Mouse (Mus musculus) heart, embryonic 13.5 days (tissue): ENCODE data around the gene Psmb10. TPM values are rescaled to one million over a fixed set of nuclear protein-coding genes. Genes with fewer than 3 reads are reported as not detected.
A peak's percentile ranks its signal among the peaks of the same experiment; 100 is the strongest.

Experiments
- ATAC-seq: fragments of 200-750 bp; cut with Nextera tagmentation; 2 replicates; pipeline ENCODE4 v1.8.0; 2017; ENCODE audit warnings: moderate TSS enrichment; ENCODE audit not compliant: insufficient number of reproducible peaks, low FRiP score, low TSS enrichment; ENCODE audit errors: extremely low read depth
- H3K27ac ChIP-seq: fragments of 300-500 bp; sonication (generic); replicated peaks from 2 replicates; pipeline ENCODE4 v1.5.1; 2015; ENCODE audit warnings: moderate library complexity, mild to moderate bottlenecking, inconsistent platforms
- H3K27me3 ChIP-seq: fragments of 300-500 bp; sonication (generic); replicated peaks from 2 replicates; pipeline ENCODE4 v1.6.1; 2015; ENCODE audit warnings: mild to moderate bottlenecking, inconsistent platforms
- H3K36me3 ChIP-seq: fragments of 300-500 bp; sonication (generic); 2 replicates; pipeline ENCODE4 v1.6.1; 2015; ENCODE audit warnings: mild to moderate bottlenecking, inconsistent platforms
- H3K4me1 ChIP-seq: fragments of 300-500 bp; sonication (generic); 2 replicates; pipeline ENCODE4 v1.6.1; 2015; ENCODE audit warnings: inconsistent platforms
- H3K4me2 ChIP-seq: fragments of 300-500 bp; sonication (generic); 2 replicates; pipeline ENCODE4 v1.6.1; 2015; ENCODE audit warnings: inconsistent platforms, mild to moderate bottlenecking, moderate library complexity
- H3K4me3 ChIP-seq: fragments of 300-500 bp; sonication (generic); 2 replicates; pipeline ENCODE4 v1.5.1; 2015; ENCODE audit warnings: moderate library complexity, mild to moderate bottlenecking, inconsistent platforms
- H3K9ac ChIP-seq: fragments of 300-500 bp; sonication (generic); 2 replicates; pipeline ENCODE4 v1.6.1; 2015; ENCODE audit warnings: inconsistent platforms, mild to moderate bottlenecking, moderate library complexity
- H3K9me3 ChIP-seq: fragments of 300-500 bp; sonication (generic); 2 replicates; pipeline ENCODE4 v1.6.1; 2016; ENCODE audit warnings: inconsistent platforms
- WGBS: fragments of 180-500 bp; shearing (Covaris S2); methylation state at CpG from one replicate; pipeline ENCODE4 v1.1.7; 2015; ENCODE audit warnings: mixed read lengths; 5-methylcytosine and 5-hydroxymethylcytosine counted together
- polyA plus RNA-seq: library from polyadenylated mRNA; unstranded; fragments of >200 nt; fragmentation: Nextera tagmentation; extraction: Ambion mirVana; gene quantifications from 2 replicates; pipeline ENCODE4 v1.2.1, GENCODE M21; 2015

Psmb10 gene
- polyA plus RNA-seq, 1 experiment from 2014 or later, result 51.9 TPM

GRCm38 (mm10) chr8:105961536-105961935 lies 23.3 kb upstream of the Psmb10 start:
- Histone ChIP-seq H3K9ac (no peak overlapping the region), H3K27me3 (no peaks in the 10 kb centered on the region), H3K4me1 (peaks cover 71% of the 10 kb centered on the region), H3K4me2 (no peak overlapping the region), H3K36me3 (peaks cover 44% of the 10 kb centered on the region), H3K4me3 (no peak overlapping the region), H3K27ac (no peak overlapping the region), H3K9me3 (no peaks in the 10 kb centered on the region)
- ATAC-seq, result no peak
- WGBS, result 67% methylated on average over 10 of the region's 10 CpGs

GRCm38 (mm10) chr8:105961101-105961500 lies 22.9 kb upstream of the Psmb10 start:
- Histone ChIP-seq H3K9ac (no peak overlapping the region), H3K4me3 (no peak overlapping the region), H3K36me3 (peaks cover 49% of the 10 kb centered on the region), H3K27me3 (no peaks in the 10 kb centered on the region), H3K4me1 (peaks cover 70% of the 10 kb centered on the region), H3K4me2 (no peak overlapping the region), H3K27ac (no peak overlapping the region), H3K9me3 (no peaks in the 10 kb centered on the region)
- no peak for ATAC-seq
- 74% methylated on average over 14 of the region's 14 CpGs for WGBS

GRCm38 (mm10) chr8:105959350-105959749 lies 21.1 kb upstream of the Psmb10 start:
- Histone ChIP-seq H3K4me1 (peaks cover 62% of the 10 kb centered on the region), H3K36me3 (peaks cover 66% of the 10 kb centered on the region), H3K27ac (no peak overlapping the region), H3K9me3 (no peaks in the 10 kb centered on the region), H3K9ac (no peak overlapping the region), H3K27me3 (no peaks in the 10 kb centered on the region), H3K4me3 (no peak overlapping the region), H3K4me2 (no peak overlapping the region)
- no peak for ATAC-seq
- 75% methylated on average over 7 of the region's 7 CpGs for WGBS

GRCm38 (mm10) chr8:105957813-105958212 lies 19.6 kb upstream of the Psmb10 start:
- Histone ChIP-seq H3K9ac (no peak overlapping the region; the same call in 1 of the 2 replicates), H3K4me1 (peaks cover 47% of the 10 kb centered on the region), H3K4me2 (no peak overlapping the region), H3K9me3 (no peaks in the 10 kb centered on the region), H3K36me3 (peaks cover 76% of the 10 kb centered on the region), H3K27ac (0 out of 2 replicates have a peak overlapping the region, but pooled peaks have one; percentile 24), H3K4me3 (no peak overlapping the region), H3K27me3 (no peaks in the 10 kb centered on the region)
- WGBS, result 55% methylated on average over 3 of the region's 4 CpGs
- no peak for ATAC-seq

- Histone ChIP-seq H3K27ac (peak overlapping the region; percentile 13; the same call in 1 of the 2 replicates), H3K4me2 (no peak overlapping the region), H3K9ac (no peak overlapping the region), H3K27me3 (no peaks in the 10 kb centered on the region), H3K9me3 (no peaks in the 10 kb centered on the region), H3K4me3 (no peak overlapping the region), H3K4me1 (peaks cover 38% of the 10 kb centered on the region), H3K36me3 (peaks cover 88% of the 10 kb centered on the region)
- 51% methylated on average over 4 of the region's 4 CpGs for WGBS
- ATAC-seq, result no peak
Measured at GRCm38 (mm10) chr8:105956556-105956955, 18.3 kb upstream of the Psmb10 start.

GRCm38 (mm10) chr8:105951057-105951659 lies 12.9 kb upstream of the Psmb10 start:
- H3K9ac ChIP-seq, result 0 out of 2 replicates have a peak overlapping the region, but pooled peaks have one; percentile 13
- 25% methylated on average over 7 of the region's 7 CpGs for WGBS
- H3K9me3 ChIP-seq, result no peaks in the 10 kb centered on the region
- H3K4me2 ChIP-seq, result no peak overlapping the region
- peak overlapping the region; percentile 73 for H3K27ac ChIP-seq
- H3K27me3 ChIP-seq, result no peaks in the 10 kb centered on the region
- H3K36me3 ChIP-seq, result peaks cover 99% of the 10 kb centered on the region
- peaks cover 40% of the 10 kb centered on the region for H3K4me1 ChIP-seq
- H3K4me3 ChIP-seq, result no peak overlapping the region
- ATAC-seq, result no peak

GRCm38 (mm10) chr8:105949350-105949749 lies 11.1 kb upstream of the Psmb10 start:
- WGBS, result 35% methylated on average over 10 of the region's 10 CpGs
- peak overlapping the region; percentile 65 for H3K9ac ChIP-seq

GRCm38 (mm10) chr8:105943321-105943739 lies 5.1 kb upstream of the Psmb10 start, which contains the start of gene Lcat:
Gene Lcat, minus strand, starts transcription at chr8:105943382.
- Histone ChIP-seq H3K36me3 (peaks cover 91% of the 10 kb centered on the region), H3K4me1 (peaks cover 10% of the 10 kb centered on the region), H3K27ac (no peak within 1 kb of the TSS), H3K4me2 (no peak within 1 kb of the TSS), H3K9ac (no peak within 1 kb of the TSS), H3K9me3 (no peaks in the 10 kb centered on the region), H3K27me3 (no peaks in the 10 kb centered on the region), H3K4me3 (no peak within 1 kb of the TSS)
- WGBS, result 75% methylated on average over 8 of the region's 8 CpGs
- ATAC-seq, result no peak

More at GRCm38 (mm10) chr8:105949350-105949749, 11.1 kb upstream of the Psmb10 start:
- no peaks in the 10 kb centered on the region for H3K9me3 ChIP-seq
- H3K4me2 ChIP-seq, result no peak overlapping the region
- H3K36me3 ChIP-seq, result peaks cover 99% of the 10 kb centered on the region
- H3K4me3 ChIP-seq, result no peak overlapping the region
- H3K27ac ChIP-seq, result peak overlapping the region; percentile 70
- H3K27me3 ChIP-seq, result no peaks in the 10 kb centered on the region
- H3K4me1 ChIP-seq, result peaks cover 38% of the 10 kb centered on the region
- ATAC-seq, result peak; percentile 52; the same call in 1 of the 2 replicates

GRCm38 (mm10) chr8:105942542-105942941 lies 4.3 kb upstream of the Psmb10 start:
- Histone ChIP-seq H3K36me3 (peaks cover 84% of the 10 kb centered on the region), H3K4me1 (peaks cover 10% of the 10 kb centered on the region), H3K27me3 (no peaks in the 10 kb centered on the region), H3K4me3 (no peak overlapping the region), H3K4me2 (no peak overlapping the region), H3K27ac (no peak overlapping the region), H3K9me3 (no peaks in the 10 kb centered on the region), H3K9ac (no peak overlapping the region)
- ATAC-seq, result no peak
- WGBS, result 96% methylated on average over 5 of the region's 5 CpGs

- no peaks in the 10 kb centered on the region for H3K9me3 ChIP-seq
- no peak overlapping the region for H3K27ac ChIP-seq
- peaks cover 10% of the 10 kb centered on the region for H3K4me1 ChIP-seq
- H3K4me3 ChIP-seq, result no peak overlapping the region
- 88% methylated on average over 11 of the region's 11 CpGs for WGBS
- H3K36me3 ChIP-seq, result peaks cover 78% of the 10 kb centered on the region
- no peak overlapping the region for H3K4me2 ChIP-seq
- no peak overlapping the region for H3K9ac ChIP-seq
- ATAC-seq, result no peak
- H3K27me3 ChIP-seq, result no peaks in the 10 kb centered on the region
Measured at GRCm38 (mm10) chr8:105942026-105942425, 3.8 kb upstream of the Psmb10 start.

GRCm38 (mm10) chr8:105937496-105938305 lies 543 bp downstream of the Psmb10 start:
- Histone ChIP-seq H3K9ac (peak overlapping the region; percentile 93), H3K9me3 (no peaks in the 10 kb centered on the region), H3K4me2 (peak overlapping the region; percentile 98), H3K27me3 (no peaks in the 10 kb centered on the region), H3K36me3 (peaks cover 45% of the 10 kb centered on the region), H3K27ac (peak overlapping the region; percentile 95), H3K4me3 (peak overlapping the region; percentile 85), H3K4me1 (peaks cover 24% of the 10 kb centered on the region)
- no peak for ATAC-seq
- under 1% methylated on average over 33 of the region's 33 CpGs for WGBS
